Mouse (Mus musculus) midbrain, embryonic 10.5 days (tissue): ENCODE results near the gene Ggt1. TPM values are rescaled to one million over a fixed set of nuclear protein-coding genes. Genes with fewer than 3 reads are reported as not detected.
"Not testable (repeated sequence)": the region's sequence is repeated elsewhere in the genome, so short reads cannot be mapped to it uniquely, and the experiment has no call there.

Experiments used
- DNase-seq: peaks from one replicate; pipeline ENCODE4 v3.0.0-alpha.2; 2017; ENCODE audit warnings: low spot score
- H3K27ac ChIP-seq: fragments of 300-500 bp; sonication (generic); replicated peaks from 2 replicates; pipeline ENCODE4 v1.5.1; 2016; ENCODE audit warnings: mild to moderate bottlenecking
- H3K27me3 ChIP-seq: fragments of 300-500 bp; sonication (generic); 2 replicates; pipeline ENCODE4 v1.6.1; 2016; ENCODE audit warnings: low read depth, mild to moderate bottlenecking; ENCODE audit not compliant: poor library complexity, severe bottlenecking
- H3K36me3 ChIP-seq: fragments of 300-500 bp; sonication (generic); 2 replicates; pipeline ENCODE4 v1.6.1; 2016; ENCODE audit warnings: mild to moderate bottlenecking, moderate library complexity
- H3K4me1 ChIP-seq: fragments of 300-500 bp; sonication (generic); 2 replicates; pipeline ENCODE4 v1.6.1; 2016
- H3K4me3 ChIP-seq: fragments of 300-500 bp; sonication (generic); 2 replicates; pipeline ENCODE4 v1.5.1; 2016; ENCODE audit warnings: mild to moderate bottlenecking, moderate library complexity
- H3K9me3 ChIP-seq: fragments of 300-500 bp; sonication (generic); replicated peaks from 2 replicates; pipeline ENCODE4 v1.6.1; 2016; ENCODE audit warnings: mild to moderate bottlenecking
- WGBS: fragments of 180-500 bp; shearing (Covaris S2); methylation state at CpG from one replicate; pipeline ENCODE4 v1.1.7; 2016; 5-methylcytosine and 5-hydroxymethylcytosine counted together
- polyA plus RNA-seq: library from polyadenylated mRNA; unstranded; fragments of >200 nt; fragmentation: Nextera tagmentation; extraction: Ambion mirVana; gene quantifications from 2 replicates; pipeline ENCODE4 v1.2.1, GENCODE M21; 2016

Ggt1 gene
- polyA plus RNA-seq, 1 experiment from 2014 or later = 3.1 TPM

DNA sequence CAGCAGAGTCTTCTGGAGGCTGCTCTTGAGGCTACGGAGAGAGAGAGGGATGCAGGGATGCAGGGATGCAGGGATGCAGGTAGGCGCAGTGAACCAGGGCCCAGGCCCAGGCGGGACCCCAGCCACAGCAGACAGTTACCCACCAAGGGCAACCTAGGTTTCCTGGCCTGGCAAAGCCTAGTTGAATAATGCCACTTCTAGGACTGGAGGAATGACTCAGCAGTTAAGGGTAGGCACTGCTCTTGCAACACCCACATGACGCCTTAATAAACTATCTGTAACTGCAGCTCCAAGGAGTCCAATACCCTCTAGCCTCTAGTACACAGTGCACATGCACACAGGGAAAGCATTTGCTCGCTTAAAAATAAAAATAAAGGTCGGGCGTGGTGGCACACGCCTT is 7.3 kb upstream of the Ggt1 start:
- Histone ChIP-seq H3K4me3 (no peak overlapping the region), H3K36me3 (no peaks in the 10 kb centered on the region), H3K4me1 (peaks cover 27% of the 10 kb centered on the region), H3K27me3 (peaks cover 31% of the 10 kb centered on the region), H3K27ac (no peak overlapping the region), H3K9me3 (no peaks in the 10 kb centered on the region)
- 85% methylated on average over 8 of the region's 8 CpGs for WGBS
- no peak for DNase-seq

DNA sequence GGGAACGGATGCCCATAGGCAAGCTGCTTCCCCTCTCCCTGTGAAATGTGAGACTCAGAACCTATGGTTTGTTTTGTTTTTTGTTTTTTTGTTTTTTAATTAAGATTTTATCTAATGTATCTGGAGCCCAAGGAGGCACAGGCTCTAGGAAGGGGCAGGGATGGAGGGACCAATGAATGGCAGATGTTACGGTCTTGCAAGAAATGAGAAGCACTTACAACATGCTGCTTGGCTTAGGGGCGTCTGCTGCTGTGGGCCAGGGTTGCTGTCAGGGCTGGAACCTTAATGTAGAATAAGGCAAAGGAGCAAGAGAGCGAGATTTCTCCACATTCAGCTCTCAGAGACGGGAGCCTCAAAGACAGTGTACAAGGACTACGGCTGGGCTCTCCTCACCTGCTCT is 5.8 kb upstream of the Ggt1 start:
- peaks cover 46% of the 10 kb centered on the region for H3K27me3 ChIP-seq
- 82% methylated on average over 6 of the region's 6 CpGs for WGBS
- no peak overlapping the region for H3K27ac ChIP-seq
- no peaks in the 10 kb centered on the region for H3K36me3 ChIP-seq
- H3K9me3 ChIP-seq = no peaks in the 10 kb centered on the region
- no peak overlapping the region for H3K4me3 ChIP-seq
- DNase-seq = no peak
- H3K4me1 ChIP-seq = peaks cover 41% of the 10 kb centered on the region

DNA sequence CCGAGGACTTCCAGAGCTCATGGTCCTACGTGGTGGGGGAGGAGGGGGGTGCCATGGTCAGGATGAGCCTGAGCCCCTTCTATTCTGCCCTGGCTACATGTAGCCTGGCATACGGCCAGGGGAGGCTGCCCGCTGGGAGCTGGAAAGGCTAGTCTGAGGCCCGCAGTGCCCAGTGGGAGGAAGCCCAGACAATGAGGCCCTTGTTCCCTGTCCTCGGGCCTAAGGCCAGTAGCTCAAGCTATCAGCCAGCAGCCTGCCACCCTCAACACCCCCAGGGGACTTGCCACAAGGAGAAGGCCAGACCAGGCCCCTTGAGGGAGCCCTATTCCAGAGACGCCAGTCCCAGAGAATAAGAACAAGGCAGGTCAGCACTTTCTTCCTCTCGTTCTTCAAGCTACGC is 5.4 kb upstream of the Ggt1 start:
- DNase-seq = no peak
- H3K27me3 ChIP-seq = peaks cover 51% of the 10 kb centered on the region

DNA sequence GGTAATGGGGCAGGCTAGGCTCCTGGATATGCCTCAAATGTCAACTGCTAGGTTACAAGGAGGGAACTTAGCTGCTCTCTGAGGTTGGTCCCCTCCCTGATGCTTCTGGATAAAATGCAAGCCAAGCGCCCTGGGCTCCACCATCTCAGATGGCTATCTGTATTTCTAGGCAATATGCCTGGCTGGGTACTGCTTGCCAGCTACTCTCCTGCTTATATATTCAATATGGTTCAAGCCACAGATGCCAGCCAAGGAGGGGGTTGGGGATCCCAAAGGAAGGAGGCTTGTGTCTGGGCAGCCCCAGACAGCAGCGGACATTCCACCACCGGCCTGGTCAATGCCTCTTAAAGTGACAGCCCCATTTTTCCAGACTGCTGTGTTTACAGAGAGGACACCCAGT is 2.9 kb upstream of the Ggt1 start:
- Histone ChIP-seq H3K36me3 (no peaks in the 10 kb centered on the region), H3K27me3 (peaks cover 76% of the 10 kb centered on the region), H3K27ac (no peak overlapping the region), H3K4me1 (peaks cover 36% of the 10 kb centered on the region), H3K9me3 (no peaks in the 10 kb centered on the region), H3K4me3 (peak overlapping the region; percentile 74; the same call in 1 of the 2 replicates)
- 21% methylated on average over 3 of the region's 3 CpGs for WGBS
- no peak for DNase-seq

More for the DNA sequence above, 5.4 kb upstream of the Ggt1 start:
- Histone ChIP-seq H3K36me3 (no peaks in the 10 kb centered on the region), H3K4me1 (peaks cover 44% of the 10 kb centered on the region), H3K9me3 (no peaks in the 10 kb centered on the region), H3K4me3 (no peak overlapping the region), H3K27ac (peak overlapping the region; percentile 38; the same call in 1 of the 2 replicates)
- WGBS = 47% methylated on average over 9 of the region's 9 CpGs

DNA sequence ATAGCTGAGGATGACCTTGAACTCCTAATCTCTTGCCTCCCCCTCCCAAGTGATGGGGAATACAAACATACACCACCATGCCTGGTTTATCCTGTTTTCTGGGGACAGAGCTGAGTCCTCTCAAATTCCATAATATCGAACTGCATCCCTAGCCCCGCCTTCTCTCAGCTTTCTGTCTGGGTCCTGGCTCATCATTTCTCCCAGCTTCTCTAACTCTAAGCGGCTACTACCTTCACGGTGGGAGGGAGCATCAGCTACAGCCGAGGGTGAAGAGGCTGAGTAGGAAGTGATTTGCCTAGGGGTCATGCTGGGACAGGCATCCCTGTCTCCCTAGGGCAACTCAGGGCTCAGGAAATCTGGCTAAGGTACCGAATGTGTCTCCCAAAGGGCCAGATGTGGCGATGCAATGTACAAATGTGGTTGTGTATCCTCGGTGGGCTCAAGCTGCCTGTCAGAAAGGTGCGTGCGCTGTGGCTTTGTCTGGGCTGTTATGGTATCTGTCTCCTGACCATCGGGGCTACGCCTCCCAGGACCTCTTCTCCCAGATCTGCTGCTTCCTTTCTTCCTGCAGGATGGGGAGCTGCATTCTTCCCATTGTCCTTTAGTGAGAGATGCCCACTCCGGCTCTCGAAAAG is 2.2 kb upstream of the Ggt1 start:
- H3K27me3 ChIP-seq = peaks cover 82% of the 10 kb centered on the region

DNA sequence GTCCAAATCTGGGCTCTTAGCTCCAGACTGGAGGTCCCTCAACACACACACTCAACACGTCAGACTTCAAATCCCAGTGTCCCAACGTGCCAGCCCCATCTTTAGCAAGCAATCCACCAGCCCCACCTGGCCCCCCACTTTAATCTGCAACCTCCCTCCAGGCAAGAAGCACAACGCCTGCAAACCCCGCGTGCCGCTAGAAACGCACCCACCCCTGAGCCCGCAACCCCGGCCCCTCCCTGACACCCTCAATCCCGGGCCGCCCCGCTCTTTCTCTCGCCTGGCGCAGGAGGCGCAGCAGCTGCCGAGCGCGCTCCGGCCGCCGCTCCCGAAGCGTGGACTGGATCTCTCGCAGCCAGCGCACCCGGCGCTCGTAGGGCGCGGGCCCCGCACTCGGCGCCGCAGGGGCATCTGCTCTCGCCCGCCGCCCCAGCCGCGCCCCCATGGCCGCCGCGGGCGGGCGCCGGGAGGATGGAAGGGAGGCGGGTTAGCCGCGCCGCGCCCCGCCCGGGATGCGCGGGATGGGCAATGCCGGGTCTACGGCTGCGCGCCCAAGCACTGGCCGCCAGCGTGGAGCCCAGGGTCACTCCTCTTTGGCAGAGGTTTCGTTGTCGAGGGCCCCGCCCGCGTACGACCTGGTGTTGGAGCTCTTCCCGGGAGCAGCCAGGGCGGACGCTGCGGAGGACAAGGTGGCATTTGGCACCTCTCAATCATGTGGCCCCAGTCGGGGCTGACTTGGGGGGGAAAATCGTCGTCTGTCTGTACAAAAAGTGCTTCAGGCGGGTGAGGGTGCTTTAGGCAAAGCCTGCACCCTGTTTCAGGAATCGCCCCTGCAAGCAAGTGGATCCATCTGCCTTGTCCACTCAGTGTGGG is 1.5 kb upstream of the Ggt1 start, which contains the start of gene Lrrc75b:
Lrrc75b (minus strand) TSS at position 655 of the 873 bp plus-strand sequence.
- under 1% methylated on average over 74 of the region's 75 CpGs for WGBS
- Histone ChIP-seq H3K27ac (peak within 1 kb of the TSS; percentile 86), H3K4me3 (peak within 1 kb of the TSS; percentile 74), H3K36me3 (no peaks in the 10 kb centered on the region), H3K27me3 (peaks cover 84% of the 10 kb centered on the region), H3K4me1 (peaks cover 36% of the 10 kb centered on the region), H3K9me3 (no peaks in the 10 kb centered on the region)
- DNase-seq = peak; percentile 64

More for the DNA sequence above, 2.2 kb upstream of the Ggt1 start:
- H3K36me3 ChIP-seq = no peaks in the 10 kb centered on the region
- peak overlapping the region; percentile 86 for H3K27ac ChIP-seq
- H3K9me3 ChIP-seq = no peaks in the 10 kb centered on the region
- 2% methylated on average over 14 of the region's 14 CpGs for WGBS
- H3K4me1 ChIP-seq = peaks cover 36% of the 10 kb centered on the region
- no peak for DNase-seq
- peak overlapping the region; percentile 74 for H3K4me3 ChIP-seq

GRCm38 (mm10) chr10:75560549-75560899 is 880 bp upstream of the Ggt1 start:
- Histone ChIP-seq H3K36me3 (no peaks in the 10 kb centered on the region), H3K4me1 (peaks cover 38% of the 10 kb centered on the region), H3K27me3 (peaks cover 84% of the 10 kb centered on the region), H3K4me3 (peak overlapping the region; percentile 74), H3K9me3 (no peaks in the 10 kb centered on the region), H3K27ac (no peak overlapping the region; the same call in 1 of the 2 replicates)
- 14% methylated on average over 6 of the region's 6 CpGs for whole genome bisulfite sequencing
- peak; percentile 32 for DNase-seq

- H3K27ac ChIP-seq = no peak overlapping the region
- 88% methylated on average over 8 of the region's 8 CpGs for WGBS
- peaks cover 32% of the 10 kb centered on the region for H3K4me1 ChIP-seq
- H3K36me3 ChIP-seq = no peaks in the 10 kb centered on the region
- DNase-seq = no peak
- H3K9me3 ChIP-seq = no peaks in the 10 kb centered on the region
- no peak overlapping the region for H3K4me3 ChIP-seq
- H3K27me3 ChIP-seq = peaks cover 70% of the 10 kb centered on the region
Measured at GRCm38 (mm10) chr10:75562596-75562995, 1.2 kb downstream of the Ggt1 start.

- no peak overlapping the region for H3K27ac ChIP-seq
- no peak overlapping the region for H3K4me3 ChIP-seq
- H3K4me1 ChIP-seq = peaks cover 23% of the 10 kb centered on the region
- no peak for DNase-seq
- peaks cover 66% of the 10 kb centered on the region for H3K27me3 ChIP-seq
- no peaks in the 10 kb centered on the region for H3K9me3 ChIP-seq
- no peaks in the 10 kb centered on the region for H3K36me3 ChIP-seq
- 84% methylated on average over 12 of the region's 12 CpGs for WGBS
Measured at GRCm38 (mm10) chr10:75564687-75565265, 3.4 kb downstream of the Ggt1 start.

- Histone ChIP-seq H3K4me3 (no peak overlapping the region), H3K27ac (no peak overlapping the region), H3K4me1 (peaks cover 17% of the 10 kb centered on the region), H3K9me3 (no peaks in the 10 kb centered on the region), H3K27me3 (peaks cover 60% of the 10 kb centered on the region), H3K36me3 (no peaks in the 10 kb centered on the region)
- WGBS = 68% methylated on average over 6 of the region's 6 CpGs
- DNase-seq = no peak
Measured at GRCm38 (mm10) chr10:75565436-75565835, 4.0 kb downstream of the Ggt1 start.

DNA sequence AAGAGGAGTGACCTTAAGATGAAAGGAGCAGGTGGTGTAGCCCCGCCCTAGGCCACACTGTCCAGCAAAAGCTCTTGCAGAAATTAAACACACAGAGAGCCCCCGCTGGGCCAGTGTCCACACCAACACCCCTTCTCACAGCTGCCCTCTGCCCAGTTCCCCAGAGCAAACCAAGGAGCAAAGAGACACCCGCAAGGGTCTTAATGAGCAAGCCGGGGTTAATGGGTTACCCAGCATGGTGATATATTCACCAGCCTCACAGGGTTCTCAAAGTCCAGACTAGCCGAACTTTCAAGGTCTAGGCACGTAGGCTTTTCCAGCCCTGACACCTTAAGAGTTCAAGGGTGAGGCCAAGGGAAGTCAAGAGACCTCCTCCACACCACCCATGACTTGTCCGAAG is 4.5 kb downstream of the Ggt1 start:
- peaks cover 55% of the 10 kb centered on the region for H3K27me3 ChIP-seq
- DNase-seq = no peak

GRCm38 (mm10) chr10:75566321-75566720 is 4.9 kb downstream of the Ggt1 start:
- H3K4me3 ChIP-seq = no peak overlapping the region
- 83% methylated on average over 5 of the region's 5 CpGs for WGBS
- peaks cover 51% of the 10 kb centered on the region for H3K27me3 ChIP-seq
- no peak overlapping the region for H3K27ac ChIP-seq
- no peak for DNase-seq
- H3K36me3 ChIP-seq = no peaks in the 10 kb centered on the region
- no peaks in the 10 kb centered on the region for H3K9me3 ChIP-seq
- peaks cover 17% of the 10 kb centered on the region for H3K4me1 ChIP-seq

More for the DNA sequence above, 4.5 kb downstream of the Ggt1 start:
- H3K36me3 ChIP-seq = no peaks in the 10 kb centered on the region
- H3K4me1 ChIP-seq = peaks cover 13% of the 10 kb centered on the region
- H3K27ac ChIP-seq = no peak overlapping the region
- WGBS = 83% methylated on average over 7 of the region's 7 CpGs
- no peak overlapping the region for H3K4me3 ChIP-seq
- H3K9me3 ChIP-seq = no peaks in the 10 kb centered on the region

DNA sequence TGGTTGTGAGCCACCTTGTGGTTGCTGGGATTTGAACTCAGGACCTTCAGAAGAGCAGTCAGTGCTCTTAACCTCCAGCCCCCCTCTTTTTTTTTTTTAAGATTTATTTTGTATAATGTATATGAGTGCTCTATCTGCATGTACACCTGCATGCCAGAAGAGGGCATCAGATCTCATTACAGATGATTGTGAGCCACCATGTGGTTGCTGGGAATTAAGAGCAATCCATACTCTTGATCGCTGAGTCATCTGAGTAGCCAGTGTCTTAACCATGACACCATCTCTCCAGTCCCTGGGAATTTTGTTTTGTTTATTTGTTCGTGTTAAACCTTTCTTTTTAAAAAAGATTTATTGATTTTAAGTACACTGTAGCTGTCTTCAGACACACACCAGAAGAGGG is 5.4 kb downstream of the Ggt1 start:
- DNase-seq, H3K27ac ChIP-seq: not testable (repeated sequence)
- 85% methylated on average over 2 of the region's 2 CpGs for WGBS

More for the DNA sequence above, 5.4 kb downstream of the Ggt1 start:
- peaks cover 21% of the 10 kb centered on the region for H3K4me1 ChIP-seq
- not testable (repeated sequence) for H3K4me3 ChIP-seq, H3K9me3 ChIP-seq, H3K36me3 ChIP-seq
- peaks cover 47% of the 10 kb centered on the region for H3K27me3 ChIP-seq
